Mouse (Mus musculus): ENCODE data around the gene Repin1. TPM values are rescaled to one million over a fixed set of nuclear protein-coding genes. Genes with fewer than 3 reads are reported as not detected.

The Repin1 gene
- 37.4 and 43.5 TPM in 2 replicates for polyA plus RNA-seq (2015; fragmentation: Nextera tagmentation; extraction: Ambion mirVana)

GRCm38 (mm10) chr6:48593158-48594042, at the start of gene Repin1, which contains the start of gene Gm44965:
Repin1 (plus strand) TSS chr6:48593883.
Gm44965 (plus strand) TSS chr6:48593941.
- peaks cover 14% of the 10 kb centered on the region for H3K4me1 ChIP-seq (replicated peaks; ENCODE audit: insufficient read depth, low read length)
- peak within 1 kb of the TSS; percentile 97 for H3K27ac ChIP-seq
- H3K36me3 ChIP-seq (ENCODE audit: insufficient read depth, low read length): peaks cover 26% of the 10 kb centered on the region
- ATAC-seq (replicated peaks; ENCODE audit: low FRiP score, low read depth) (peak; percentile 93), DNase-seq (ENCODE audit: low spot score) (peak; percentile 90)
- peaks cover 4% of the 10 kb centered on the region for H3K9me3 ChIP-seq (replicated peaks; ENCODE audit: low read length)
- peak within 1 kb of the TSS; percentile 84 for H3K9ac ChIP-seq (ENCODE audit: low read depth, low read length)
- 7% methylated on average over 41 of the region's 45 CpGs for WGBS
- H3K4me3 ChIP-seq (replicated peaks; ENCODE audit: low read depth, low read length): peak within 1 kb of the TSS; percentile 69
- H3K4me2 ChIP-seq (ENCODE audit: low read length): peak within 1 kb of the TSS; percentile 79
- TF ChIP-seq CTCF (IDR thresholded peaks at IDR 0.05; ENCODE audit: low read depth): peak; percentile 57
- no peaks in the 10 kb centered on the region for H3K27me3 ChIP-seq (ENCODE audit: insufficient read depth, low read length)

- H3K36me3 ChIP-seq (ENCODE audit: insufficient read depth, low read length): no peaks in the 10 kb centered on the region
- ATAC-seq (replicated peaks; ENCODE audit: low FRiP score, low read depth) (no peak), DNase-seq (ENCODE audit: low spot score) (no peak)
- H3K4me1 ChIP-seq (replicated peaks; ENCODE audit: insufficient read depth, low read length): 0 out of 2 replicates have a peak, but pooled peaks cover 5% of the 10 kb centered on the region
- WGBS: 58% methylated on average over 5 of the region's 5 CpGs
- no peak overlapping the region for H3K4me2 ChIP-seq (ENCODE audit: low read length)
- no peak overlapping the region for H3K9ac ChIP-seq (ENCODE audit: low read depth, low read length)
- H3K4me3 ChIP-seq (replicated peaks; ENCODE audit: low read depth, low read length): no peak overlapping the region
- H3K27ac ChIP-seq: no peak overlapping the region
- no peaks in the 10 kb centered on the region for H3K9me3 ChIP-seq (replicated peaks; ENCODE audit: low read length)
- TF ChIP-seq CTCF (IDR thresholded peaks at IDR 0.05; ENCODE audit: low read depth): no peak
- H3K27me3 ChIP-seq (ENCODE audit: insufficient read depth, low read length): no peaks in the 10 kb centered on the region
Measured at GRCm38 (mm10) chr6:48545251-48545650, 48.4 kb upstream of the Repin1 start.

- Histone ChIP-seq H3K4me1 (replicated peaks; ENCODE audit: insufficient read depth, low read length) (0 out of 2 replicates have a peak, but pooled peaks cover 5% of the 10 kb centered on the region), H3K9me3 (replicated peaks; ENCODE audit: low read length) (no peaks in the 10 kb centered on the region), H3K27me3 (ENCODE audit: insufficient read depth, low read length) (no peaks in the 10 kb centered on the region), H3K4me2 (ENCODE audit: low read length) (no peak overlapping the region), H3K27ac (no peak overlapping the region), H3K9ac (ENCODE audit: low read depth, low read length) (no peak overlapping the region), H3K36me3 (ENCODE audit: insufficient read depth, low read length) (no peaks in the 10 kb centered on the region), H3K4me3 (replicated peaks; ENCODE audit: low read depth, low read length) (no peak overlapping the region)
- peak; percentile 78 for TF ChIP-seq CTCF (IDR thresholded peaks at IDR 0.05; ENCODE audit: low read depth)
- DNase-seq (ENCODE audit: low spot score) (peak; percentile 47), ATAC-seq (replicated peaks; ENCODE audit: low FRiP score, low read depth) (no peak)
- WGBS: 38% methylated on average over 1 of the region's 1 CpGs
Measured at GRCm38 (mm10) chr6:48546271-48546670, 47.4 kb upstream of the Repin1 start.

GRCm38 (mm10) chr6:48546858-48547257, 46.8 kb upstream of the Repin1 start:
- DNase-seq (ENCODE audit: low spot score) (no peak), ATAC-seq (replicated peaks; ENCODE audit: low FRiP score, low read depth) (no peak)
- no peaks in the 10 kb centered on the region for H3K9me3 ChIP-seq (replicated peaks; ENCODE audit: low read length)
- no peak for TF ChIP-seq CTCF (IDR thresholded peaks at IDR 0.05; ENCODE audit: low read depth)
- no peak overlapping the region for H3K9ac ChIP-seq (ENCODE audit: low read depth, low read length)
- no peak overlapping the region for H3K4me2 ChIP-seq (ENCODE audit: low read length)
- H3K36me3 ChIP-seq (ENCODE audit: insufficient read depth, low read length): no peaks in the 10 kb centered on the region
- no peaks in the 10 kb centered on the region for H3K27me3 ChIP-seq (ENCODE audit: insufficient read depth, low read length)
- no peak overlapping the region for H3K27ac ChIP-seq
- no peak overlapping the region for H3K4me3 ChIP-seq (replicated peaks; ENCODE audit: low read depth, low read length)
- 49% methylated on average over 4 of the region's 4 CpGs for WGBS
- H3K4me1 ChIP-seq (replicated peaks; ENCODE audit: insufficient read depth, low read length): 0 out of 2 replicates have a peak, but pooled peaks cover 2% of the 10 kb centered on the region

GRCm38 (mm10) chr6:48548314-48548713, 45.4 kb upstream of the Repin1 start:
- no peaks in the 10 kb centered on the region for H3K27me3 ChIP-seq (ENCODE audit: insufficient read depth, low read length)
- H3K9ac ChIP-seq (ENCODE audit: low read depth, low read length): no peak overlapping the region
- H3K4me3 ChIP-seq (replicated peaks; ENCODE audit: low read depth, low read length): no peak overlapping the region
- no peaks in the 10 kb centered on the region for H3K9me3 ChIP-seq (replicated peaks; ENCODE audit: low read length)
- no peak for TF ChIP-seq CTCF (IDR thresholded peaks at IDR 0.05; ENCODE audit: low read depth)
- DNase-seq (ENCODE audit: low spot score) (no peak), ATAC-seq (replicated peaks; ENCODE audit: low FRiP score, low read depth) (no peak)
- WGBS: 72% methylated on average over 6 of the region's 6 CpGs
- H3K4me2 ChIP-seq (ENCODE audit: low read length): no peak overlapping the region
- no peak overlapping the region for H3K27ac ChIP-seq
- H3K36me3 ChIP-seq (ENCODE audit: insufficient read depth, low read length): no peaks in the 10 kb centered on the region
- no peaks in the 10 kb centered on the region for H3K4me1 ChIP-seq (replicated peaks; ENCODE audit: insufficient read depth, low read length)

- Histone ChIP-seq H3K27me3 (ENCODE audit: insufficient read depth, low read length) (no peaks in the 10 kb centered on the region), H3K4me2 (ENCODE audit: low read length) (no peak overlapping the region), H3K9ac (ENCODE audit: low read depth, low read length) (no peak overlapping the region), H3K4me1 (replicated peaks; ENCODE audit: insufficient read depth, low read length) (peaks cover 3% of the 10 kb centered on the region; the same call in 1 of the 2 replicates), H3K4me3 (replicated peaks; ENCODE audit: low read depth, low read length) (no peak overlapping the region), H3K36me3 (ENCODE audit: insufficient read depth, low read length) (no peaks in the 10 kb centered on the region), H3K27ac (no peak overlapping the region), H3K9me3 (replicated peaks; ENCODE audit: low read length) (no peaks in the 10 kb centered on the region)
- TF ChIP-seq CTCF (IDR thresholded peaks at IDR 0.05; ENCODE audit: low read depth): no peak
- WGBS: 73% methylated on average over 4 of the region's 4 CpGs
- DNase-seq (ENCODE audit: low spot score) (no peak), ATAC-seq (replicated peaks; ENCODE audit: low FRiP score, low read depth) (no peak)
Measured at GRCm38 (mm10) chr6:48552918-48553317, 40.8 kb upstream of the Repin1 start.
